Mouse (Mus musculus): ENCODE measurements around the gene Mttp. TPM values are rescaled to one million over a fixed set of nuclear protein-coding genes. Genes with fewer than 3 reads are reported as not detected.

The Mttp gene
- total and polyA plus RNA-seq, 3 experiments = 2.5 to 4.4 TPM; not detected in 1

GRCm38 (mm10) chr3:138143315-138144059 lies 1.3 kb downstream of the Mttp start, which contains the start of gene Trmt10a (continued):
- TF ChIP-seq ZKSCAN1 (IDR thresholded peaks at IDR 0.05; ENCODE audit: low read depth, low read length) (no peak), MYB (IDR thresholded peaks at IDR 0.05; ENCODE audit: low read depth, low read length) (no peak), ZC3H11A (IDR thresholded peaks at IDR 0.05; ENCODE audit: low read depth, low read length) (no peak), ELF1 (IDR thresholded peaks at IDR 0.05; ENCODE audit: low read depth, low read length) (peak; percentile 76), BHLHE40 (IDR thresholded peaks at IDR 0.05; ENCODE audit: borderline replicate concordance, low read depth, low read length) (peak; percentile 85), MAX (IDR thresholded peaks at IDR 0.05; ENCODE audit: low read length) (peak; percentile 97), RCOR1 (IDR thresholded peaks at IDR 0.05; ENCODE audit: low read depth, low read length) (no peak), KAT2A (conservative IDR thresholded peaks at IDR 0.05; ENCODE audit: low read depth, low read length) (peak; percentile 93), JUND (IDR thresholded peaks at IDR 0.05; ENCODE audit: low read depth, low read length) (no peak), E2F4 (IDR thresholded peaks at IDR 0.05; ENCODE audit: borderline replicate concordance, low read depth, low read length) (peak; percentile 82; the same call in 1 of the 2 replicates), SMC3 (IDR thresholded peaks at IDR 0.05; ENCODE audit: low read depth, low read length) (no peak; the same call in 1 of the 2 replicates), MYC (IDR thresholded peaks at IDR 0.05; ENCODE audit: low read depth, low read length) (peak; percentile 99), POLR2A (IDR thresholded peaks at IDR 0.05; ENCODE audit: control insufficient read depth in 1 of 2, insufficient read depth in 1 of 2, low read depth in 1 of 2, low read length in 2 of 2, poor library complexity in 1 of 2) (peak; percentile 80 to 89), CHD1 (IDR thresholded peaks at IDR 0.05; ENCODE audit: low read depth, low read length) (no peak), SIN3A (IDR thresholded peaks at IDR 0.05; ENCODE audit: low read length) (peak; percentile 84), MEF2A (IDR thresholded peaks at IDR 0.05; ENCODE audit: extremely low read depth, insufficient replicate concordance, low read depth, low read length, poor library complexity, severe bottlenecking) (0 out of 2 replicates have a peak, but pooled peaks have one; percentile 47), HCFC1 (IDR thresholded peaks at IDR 0.05; ENCODE audit: low read depth, low read length) (peak; percentile 93), POLR2AphosphoS2 (IDR thresholded peaks at IDR 0.05; ENCODE audit: low read length) (peak; percentile 77; the same call in 1 of the 2 replicates), NRF1 (IDR thresholded peaks at IDR 0.05; ENCODE audit: insufficient read depth, low read depth, low read length, poor library complexity, severe bottlenecking) (peak; percentile 57; the same call in 1 of the 2 replicates), RAD21 (IDR thresholded peaks at IDR 0.05; ENCODE audit: low read depth, low read length) (no peak), TCF12 (IDR thresholded peaks at IDR 0.05; ENCODE audit: low read depth, low read length) (peak; percentile 64), GATA1 (IDR thresholded peaks at IDR 0.05; ENCODE audit: low read depth, low read length) (no peak)

- peak overlapping the region; percentile 100 for H3K27ac ChIP-seq (ENCODE audit: control insufficient read depth, low read depth, low read length)
- H3K79me2 ChIP-seq (ENCODE audit: control insufficient read depth, insufficient read depth, low read length, poor library complexity) = peaks cover 8% of the 10 kb centered on the region; the same call in 1 of the 2 replicates
- TF ChIP-seq ZNF384 (IDR thresholded peaks at IDR 0.05; ENCODE audit: low read depth, low read length) = peak; percentile 13; the same call in 1 of the 2 replicates
- no peak for TF ChIP-seq MAZ (IDR thresholded peaks at IDR 0.05; ENCODE audit: low read depth, low read length)
- no peak for TF ChIP-seq NELFE (IDR thresholded peaks at IDR 0.05; ENCODE audit: low read depth, low read length)
- TF ChIP-seq E2F4 (IDR thresholded peaks at IDR 0.05; ENCODE audit: borderline replicate concordance, low read depth, low read length) = no peak
- peak; percentile 96 for TF ChIP-seq CHD1 (IDR thresholded peaks at IDR 0.05; ENCODE audit: low read depth, low read length)
- TF ChIP-seq ETS1 (IDR thresholded peaks at IDR 0.05; ENCODE audit: low read depth, low read length) = no peak; the same call in 1 of the 2 replicates
- TF ChIP-seq EP300 (IDR thresholded peaks at IDR 0.05; ENCODE audit: low read depth in 1 of 2, low read length in 2 of 2) = peak in 1 of 2 experiments; percentile 25; a peak in 1 of 4 replicates
These were observed 1.9 kb downstream of the Mttp start for GRCm38 (mm10) chr3:138142733-138143314.

More at GRCm38 (mm10) chr3:138142733-138143314, 1.9 kb downstream of the Mttp start:
- no peak for DNase-seq (ENCODE audit: low read depth, low spot score)
- Histone ChIP-seq H3K36me3 (ENCODE audit: control insufficient read depth in 1 of 2, insufficient read depth in 2 of 2, low read length in 2 of 2) (peaks cover 0 to 8% of the 10 kb centered on the region in 2 experiments; a peak in 2 of 4 replicates), H3K4me1 (ENCODE audit: control insufficient read depth in 1 of 2, insufficient read depth in 2 of 2, low read length in 2 of 2) (no peaks in the 10 kb centered on the region), H3K4me3 (ENCODE audit: control insufficient read depth in 1 of 2, insufficient read depth in 1 of 2, low read depth in 2 of 2, low read length in 2 of 2) (peak overlapping the region; percentile 78 to 95), H3K9ac (ENCODE audit: control insufficient read depth, low read depth, low read length, poor library complexity, severe bottlenecking) (peak overlapping the region; percentile 94), H3K9me3 (replicated peaks; ENCODE audit: insufficient read depth, low read length) (no peaks in the 10 kb centered on the region), H3K27me3 (ENCODE audit: control insufficient read depth in 1 of 2, insufficient read depth in 2 of 2, low read length in 2 of 2) (no peaks in the 10 kb centered on the region)

All from MEL (cell line).